Mouse (Mus musculus): Measurements from ENCODE around the gene Vmp1. TPM values are rescaled to one million over a fixed set of nuclear protein-coding genes. Genes with fewer than 3 reads are reported as not detected.

Vmp1 gene
- polyA plus RNA-seq, 1 experiment, result 80.0 TPM

DNA sequence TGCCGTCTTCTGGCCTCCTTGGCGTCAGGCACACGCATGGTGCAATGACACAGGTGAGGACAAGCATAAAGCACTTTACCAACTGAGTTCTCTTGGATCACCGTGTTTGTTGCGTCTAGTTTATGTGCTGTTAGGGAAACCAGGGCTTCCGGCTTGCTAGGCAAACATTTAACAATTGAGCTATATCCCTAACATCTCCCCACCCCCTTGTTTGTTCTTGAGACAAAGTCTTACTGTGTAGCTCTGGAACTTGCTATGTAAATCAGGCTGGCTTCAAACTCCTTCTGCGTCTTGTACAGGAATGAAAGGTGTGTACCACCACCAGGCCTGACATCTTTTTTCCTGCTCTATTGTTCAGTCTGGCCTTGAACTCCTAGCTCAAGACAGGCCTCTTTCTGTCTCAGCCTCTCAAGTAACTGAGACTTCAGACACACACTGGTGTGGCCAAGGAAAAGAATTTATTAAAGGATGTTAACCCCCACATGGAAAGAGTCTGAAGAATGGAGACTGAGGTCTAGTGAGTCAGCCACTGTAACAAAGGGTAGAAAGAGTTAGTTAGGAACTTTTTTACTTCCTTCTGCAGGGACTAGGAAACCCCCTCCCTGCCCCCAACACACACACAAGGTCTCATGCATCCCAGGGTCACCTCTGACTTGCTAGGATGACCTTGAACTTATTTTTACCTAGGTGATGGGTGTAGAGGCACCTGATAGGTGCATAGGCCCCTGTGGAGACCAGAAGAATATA is 107.8 kb downstream of the Vmp1 start:
- DNase-seq (ENCODE audit: extremely low spot score in 1 of 2, low spot score in 1 of 2), result no peak

DNA sequence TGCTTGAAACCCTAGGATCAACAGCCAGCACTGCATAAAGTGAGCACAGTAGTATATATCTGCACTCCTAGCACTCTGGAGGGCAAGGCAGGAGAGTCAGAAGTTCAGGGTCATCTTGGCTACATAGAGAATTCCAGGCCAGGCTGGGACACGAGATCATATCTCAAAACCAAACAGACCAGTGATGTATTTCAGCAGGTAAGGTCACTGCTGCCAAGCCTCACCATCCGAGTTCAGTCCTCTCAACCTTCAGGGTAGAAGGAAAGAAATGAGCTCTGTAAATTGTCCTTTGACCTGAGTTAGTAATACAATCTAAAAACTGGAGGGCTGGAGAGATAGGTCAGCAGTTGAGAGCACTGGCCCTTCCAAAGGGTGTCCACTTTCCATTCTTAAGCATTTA is 109.2 kb downstream of the Vmp1 start:
- DNase-seq (ENCODE audit: extremely low spot score in 1 of 2, low spot score in 1 of 2), result no peak

DNA sequence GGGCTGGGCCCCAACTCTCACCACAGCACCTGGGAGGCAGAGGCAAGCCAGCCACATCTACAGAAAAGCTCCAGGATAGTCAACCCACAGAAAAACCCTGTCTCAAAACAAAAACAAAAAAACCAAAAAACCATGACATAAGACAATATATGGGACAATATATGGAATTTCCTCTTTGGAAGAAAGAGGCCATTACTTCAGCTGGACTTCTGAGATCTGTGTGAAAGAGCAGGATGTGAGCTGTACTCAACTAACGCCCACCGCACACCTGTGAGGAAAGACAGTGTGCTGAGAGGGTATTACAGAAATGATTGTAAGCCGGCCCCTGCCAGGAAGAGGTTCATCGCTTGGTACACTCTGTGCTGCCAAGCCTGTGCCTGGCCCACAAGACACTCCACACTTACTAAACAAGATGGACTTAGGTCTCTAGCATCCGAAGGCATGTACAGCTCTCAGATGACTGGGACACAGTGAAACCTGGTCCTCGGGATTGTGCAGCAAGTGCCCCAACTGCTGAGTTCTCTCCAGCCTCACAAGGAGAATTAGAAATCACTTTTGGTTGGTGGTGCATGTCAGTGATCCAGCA is 109.9 kb downstream of the Vmp1 start:
- no peak for DNase-seq (ENCODE audit: extremely low spot score in 1 of 2, low spot score in 1 of 2)

GRCm38 (mm10) chr11:86572623-86573022 is 111.0 kb downstream of the Vmp1 start:
- no peak for DNase-seq (ENCODE audit: extremely low spot score in 1 of 2, low spot score in 1 of 2)

DNA sequence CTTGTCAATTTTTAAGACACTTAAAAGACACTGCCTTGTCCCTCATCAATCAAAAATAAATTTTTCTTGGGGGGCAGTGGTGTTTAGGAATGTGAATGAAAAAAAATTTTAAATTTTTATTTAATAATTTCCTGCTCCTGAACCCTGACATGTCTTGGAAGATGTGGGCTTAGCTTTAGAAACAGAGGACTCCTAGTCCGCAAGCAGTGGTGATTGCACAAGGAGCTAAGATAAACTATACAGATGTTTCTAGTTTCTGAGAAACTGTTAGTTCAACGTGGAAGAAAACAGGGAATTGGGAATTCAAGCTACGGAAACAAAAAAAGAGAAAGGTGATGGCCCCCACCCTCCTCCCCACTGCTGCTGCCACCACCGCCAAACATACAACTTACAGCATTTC is 111.8 kb downstream of the Vmp1 start:
- DNase-seq (ENCODE audit: extremely low spot score in 1 of 2, low spot score in 1 of 2), result no peak

DNA sequence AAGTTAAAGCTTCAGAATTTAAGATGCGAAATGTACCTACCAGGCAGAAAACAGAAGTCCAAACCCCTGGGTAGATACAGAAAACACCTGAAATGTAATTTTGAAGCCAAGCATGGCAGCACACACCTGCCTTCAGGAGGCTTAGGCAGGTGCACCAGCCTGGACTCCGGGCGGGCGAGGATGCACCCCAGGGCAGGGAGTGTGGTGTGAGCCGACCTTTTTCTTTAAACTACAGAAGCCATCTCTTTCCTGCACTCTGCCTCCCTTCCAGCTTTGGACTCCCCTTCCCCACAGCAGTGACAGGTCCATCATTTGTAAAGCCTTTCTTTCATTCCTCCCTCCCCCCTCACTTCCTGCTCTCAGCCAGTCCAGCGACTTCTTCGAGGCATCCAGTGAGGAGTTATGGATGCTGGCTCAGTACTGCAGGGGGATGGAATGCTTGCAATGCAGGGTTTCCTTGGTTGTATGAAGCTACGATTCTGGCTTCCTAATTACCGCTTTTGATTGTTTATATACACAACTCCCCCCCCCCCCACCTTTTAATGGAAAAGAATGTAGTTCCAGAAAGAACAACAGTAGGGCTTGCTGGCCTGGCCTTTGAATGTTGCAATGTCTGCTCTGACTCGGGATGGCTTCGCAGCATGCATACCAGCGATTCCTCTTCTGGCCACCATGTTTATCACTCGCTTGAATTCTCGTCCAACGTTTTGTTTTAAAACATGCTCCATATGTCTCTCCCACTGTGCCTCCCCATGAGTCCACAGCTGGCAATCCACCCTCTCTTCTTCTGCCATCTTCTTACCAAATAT is 112.4 kb downstream of the Vmp1 start:
- no peak for DNase-seq (ENCODE audit: extremely low spot score in 1 of 2, low spot score in 1 of 2)

GRCm38 (mm10) chr11:86570261-86570746 is 113.3 kb downstream of the Vmp1 start:
- DNase-seq (ENCODE audit: extremely low spot score in 1 of 2, low spot score in 1 of 2), result no peak

DNA sequence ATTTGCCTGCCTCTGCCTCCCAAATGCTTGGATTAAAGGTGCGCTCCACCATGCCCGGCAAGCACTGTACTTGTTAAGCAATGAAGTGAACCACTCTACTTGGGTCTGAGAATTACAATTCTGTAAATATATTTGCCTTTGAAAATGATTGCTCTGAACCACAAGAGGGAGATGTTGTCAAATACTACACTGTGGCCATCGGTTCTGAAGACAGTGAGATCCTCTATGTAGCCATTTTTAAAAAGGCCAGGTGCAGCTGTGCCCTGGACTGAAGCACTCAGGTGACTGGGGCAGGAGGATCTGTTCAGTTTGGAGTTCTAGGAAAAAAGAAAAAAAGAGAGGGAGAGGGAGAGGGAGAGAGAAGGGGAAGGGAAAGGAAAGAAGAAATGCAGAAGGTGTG is 115.2 kb downstream of the Vmp1 start:
- peak in 1 of 2 experiments; percentile 52 for DNase-seq (ENCODE audit: extremely low spot score in 1 of 2, low spot score in 1 of 2)

DNA sequence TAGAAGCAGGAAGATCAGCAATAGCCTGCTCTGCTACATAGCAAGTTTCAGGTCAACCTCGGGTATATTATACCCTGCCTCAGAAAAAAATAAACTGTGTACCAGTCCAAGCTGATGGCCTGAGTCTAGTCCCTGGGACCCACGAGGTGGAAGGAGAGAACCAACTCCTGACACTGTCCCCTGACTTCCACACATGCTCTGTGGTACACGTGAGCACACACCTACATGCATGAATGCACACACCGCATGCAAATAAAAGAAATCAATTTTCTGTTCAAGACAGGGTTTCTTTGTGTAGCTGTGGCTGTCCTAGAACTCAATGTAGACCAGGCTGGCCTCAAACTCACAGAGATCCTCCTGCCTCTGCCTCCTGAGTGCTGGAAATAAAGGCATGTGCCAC is 125.4 kb downstream of the Vmp1 start:
- no peak for DNase-seq (ENCODE audit: extremely low spot score in 1 of 2, low spot score in 1 of 2)

- DNase-seq (ENCODE audit: extremely low spot score in 1 of 2, low spot score in 1 of 2), result no peak
These were observed 130.1 kb downstream of the Vmp1 start for GRCm38 (mm10) chr11:86553525-86553924.

DNA sequence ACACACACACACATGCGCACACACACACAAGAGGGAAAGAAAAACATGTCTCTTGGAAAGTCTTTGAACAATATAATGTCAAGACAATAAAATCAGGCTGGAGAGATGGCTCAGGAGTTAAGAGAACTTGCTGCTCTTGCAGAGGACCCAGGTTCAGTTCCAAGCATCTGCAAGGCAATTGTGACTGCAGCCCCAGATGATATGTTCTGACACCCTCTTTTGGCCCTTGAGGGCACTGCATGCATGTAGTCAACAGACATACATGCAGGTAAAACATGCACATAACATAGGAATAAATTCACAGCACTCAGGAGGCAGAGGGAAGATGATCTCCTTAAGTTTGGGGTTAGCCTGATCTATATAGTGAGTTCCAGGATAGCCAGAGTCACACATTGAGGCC is 136.2 kb downstream of the Vmp1 start:
- no peak for DNase-seq (ENCODE audit: extremely low spot score in 1 of 2, low spot score in 1 of 2)

DNA sequence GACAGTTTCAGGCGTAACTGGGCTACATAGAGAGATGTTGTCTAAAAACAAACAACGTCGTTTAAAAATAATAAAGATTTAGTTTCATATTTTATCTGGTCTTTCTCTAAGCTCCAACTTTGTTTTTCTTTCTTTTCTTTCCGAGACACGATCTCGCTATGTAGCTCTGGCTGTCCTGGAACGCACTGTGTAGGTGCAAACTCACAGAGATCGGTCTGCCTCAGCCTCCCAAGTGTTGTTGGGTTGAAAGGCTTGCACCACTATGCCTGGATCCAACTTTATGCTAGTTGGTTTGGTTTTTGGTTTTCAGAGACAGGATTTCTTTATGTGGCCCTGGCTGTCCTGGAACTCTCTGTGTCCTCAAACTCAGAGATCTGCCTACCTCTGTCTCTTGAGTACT is 138.1 kb downstream of the Vmp1 start:
- DNase-seq (ENCODE audit: extremely low spot score in 1 of 2, low spot score in 1 of 2), result no peak

DNA sequence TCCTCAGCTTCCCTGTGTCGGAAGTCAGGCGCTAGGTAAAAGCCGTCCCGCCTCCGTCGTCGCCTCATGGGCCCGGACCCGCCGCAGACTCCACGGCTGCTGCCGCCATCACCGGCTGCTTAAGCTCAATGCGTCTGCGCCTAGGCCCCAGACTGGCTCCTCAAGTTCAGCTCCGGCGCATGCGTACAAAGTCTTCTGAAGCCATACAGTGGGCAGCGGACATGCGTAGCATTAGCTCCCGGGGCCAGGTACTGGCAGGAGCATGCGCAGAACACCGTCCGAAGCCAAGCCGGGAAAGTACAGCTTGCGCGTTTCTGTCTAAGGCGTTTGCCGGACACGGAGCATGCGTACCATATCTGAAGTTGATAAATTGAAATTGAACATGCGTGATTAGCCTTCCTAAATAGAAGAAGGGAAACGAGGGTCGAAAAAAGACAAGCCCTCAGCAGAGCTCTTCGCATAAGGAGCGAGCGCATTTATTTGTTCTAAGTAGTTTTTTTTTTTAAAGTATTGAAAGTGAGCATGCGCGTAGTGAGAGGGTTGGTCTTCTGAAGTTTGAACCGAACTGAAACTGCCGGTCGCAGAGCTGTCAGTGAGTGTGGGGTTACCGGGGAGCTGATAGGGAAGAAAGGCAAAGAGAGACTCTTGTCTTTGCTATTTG is 138.9 kb downstream of the Vmp1 start, which contains the start of the genes Rps6kb1 and Tubd1:
Gene Rps6kb1 (minus strand): TSS at position 167 of the 661 bp plus-strand sequence.
Gene Tubd1 (plus strand): TSS at position 353 of the 661 bp plus-strand sequence.
- DNase-seq (ENCODE audit: extremely low spot score in 1 of 2, low spot score in 1 of 2), result peak; percentile 99 to 100

- no peak for DNase-seq (ENCODE audit: extremely low spot score in 1 of 2, low spot score in 1 of 2)
These were observed 139.5 kb downstream of the Vmp1 start for GRCm38 (mm10) chr11:86543960-86544638.

- DNase-seq (ENCODE audit: extremely low spot score in 1 of 2, low spot score in 1 of 2), result no peak
These were observed 140.8 kb downstream of the Vmp1 start for GRCm38 (mm10) chr11:86542851-86543250.

GRCm38 (mm10) chr11:86540476-86540845 is 143.2 kb downstream of the Vmp1 start:
- no peak for DNase-seq (ENCODE audit: extremely low spot score in 1 of 2, low spot score in 1 of 2)

- no peak for DNase-seq (ENCODE audit: extremely low spot score in 1 of 2, low spot score in 1 of 2)
These were observed 143.7 kb downstream of the Vmp1 start for GRCm38 (mm10) chr11:86539716-86540475.

- DNase-seq (ENCODE audit: extremely low spot score in 1 of 2, low spot score in 1 of 2), result no peak
These were observed 144.8 kb downstream of the Vmp1 start for GRCm38 (mm10) chr11:86538786-86539185.

- DNase-seq (ENCODE audit: extremely low spot score in 1 of 2, low spot score in 1 of 2), result no peak
These were observed 149.3 kb downstream of the Vmp1 start for GRCm38 (mm10) chr11:86534201-86534910.

Measured in frontal cortex, adult 2 months (tissue).